ENCODE assay signal across 12 mouse cellular contexts in genomic region chr7:43796355-43796754, GRCm38 (mm10). TPM values are rescaled to one million over a fixed set of nuclear protein-coding genes. Genes with fewer than 3 reads are reported as not detected.
DNase-seq lines count a peak whose midpoint lies in the region; ATAC-seq lines count a peak whose summit lies in the region.
"Had no signal": no experiment of that assay in that cellular context is flagged by ENCODE, and none has a peak within 500 bp of the region (broad histone marks: within the 10 kb centered on the region; RNA-seq: fewer than 3 reads in every experiment).

No protein-coding gene starts in this region.

- H3K4me2 ChIP-seq in kidney, embryonic 14.5 days (replicated peaks; ENCODE audit: low read depth, low read length), result peak overlapping the region; percentile 68
- peak overlapping the region; percentile 77 for H3K4me2 ChIP-seq in hindbrain, embryonic 14.5 days (replicated peaks)
- peak overlapping the region; percentile 78 for H3K4me2 ChIP-seq in midbrain, embryonic 13.5 days (replicated peaks)

- H3K36me3 ChIP-seq in kidney, embryonic 14.5 days (ENCODE audit: control insufficient read depth, insufficient read depth, low read length), result no peaks in the 10 kb centered on the region
- no peaks in the 10 kb centered on the region for H3K36me3 ChIP-seq in embryonic facial prominence, embryonic 10.5 days (replicated peaks)
- H3K36me3 ChIP-seq in hindbrain, embryonic 14.5 days (replicated peaks; ENCODE audit: control insufficient read depth, insufficient read depth), result no peaks in the 10 kb centered on the region
- no peaks in the 10 kb centered on the region for H3K36me3 ChIP-seq in midbrain, embryonic 13.5 days
- H3K36me3 ChIP-seq: G1E had no signal

- H3K9ac ChIP-seq in kidney, embryonic 14.5 days (ENCODE audit: low read depth, low read length), result peak overlapping the region; percentile 45; the same call in 1 of the 2 replicates
- peak overlapping the region; percentile 61 for H3K9ac ChIP-seq in hindbrain, embryonic 14.5 days
- 0 out of 2 replicates have a peak overlapping the region, but pooled peaks have one; percentile 51 for H3K9ac ChIP-seq in midbrain, embryonic 13.5 days (replicated peaks)

- ATAC-seq in kidney, embryonic 14.5 days (ENCODE audit: low FRiP score, low TSS enrichment), result 0 out of 2 replicates have a peak, but pooled peaks have one; percentile 30
- ATAC-seq in hindbrain, embryonic 14.5 days (ENCODE audit: low FRiP score), result no peak
- 0 out of 2 replicates have a peak, but pooled peaks have one; percentile 3 for ATAC-seq in midbrain, embryonic 13.5 days

- 7% methylated on average over 8 of the region's 8 CpGs for WGBS in kidney, embryonic 14.5 days
- WGBS in embryonic facial prominence, embryonic 10.5 days, result 9% methylated on average over 8 of the region's 8 CpGs
- 7% methylated on average over 8 of the region's 8 CpGs for WGBS in hindbrain, embryonic 14.5 days
- 9% methylated on average over 8 of the region's 8 CpGs for WGBS in midbrain, embryonic 13.5 days

- DNase-seq in kidney, postnatal 25 days, result no peak
- no peak for DNase-seq in embryonic facial prominence, embryonic 10.5 days (ENCODE audit: low spot score)
- no peak for DNase-seq in hindbrain, embryonic 14.5 days (ENCODE audit: low spot score)
- no peak for DNase-seq in testis, postnatal 14 days (ENCODE audit: low spot score)
- no peak for DNase-seq in layer of hippocampus, postnatal 36 days
- DNase-seq in thymus, postnatal 14 days, result no peak
- DNase-seq: cerebellum, postnatal 25 days; kidney, postnatal 10 days had no signal

- H3K27ac ChIP-seq in kidney, embryonic 14.5 days (ENCODE audit: low read depth, low read length), result no peak overlapping the region
- H3K27ac ChIP-seq in embryonic facial prominence, embryonic 10.5 days (replicated peaks), result no peak overlapping the region
- no peak overlapping the region for H3K27ac ChIP-seq in hindbrain, embryonic 14.5 days
- H3K27ac ChIP-seq in midbrain, embryonic 13.5 days, result no peak overlapping the region

- peaks cover 7% of the 10 kb centered on the region; the same call in 1 of the 2 replicates for H3K27me3 ChIP-seq in kidney, embryonic 14.5 days (ENCODE audit: control insufficient read depth, insufficient read depth, low read length)
- H3K27me3 ChIP-seq in embryonic facial prominence, embryonic 10.5 days (replicated peaks; ENCODE audit: low read depth, poor library complexity, severe bottlenecking), result peaks cover 37% of the 10 kb centered on the region
- H3K27me3 ChIP-seq in hindbrain, embryonic 14.5 days (ENCODE audit: control insufficient read depth, insufficient read depth, low read length), result peaks cover 42% of the 10 kb centered on the region
- peaks cover 45% of the 10 kb centered on the region for H3K27me3 ChIP-seq in midbrain, embryonic 13.5 days

- H3K9me3 ChIP-seq in kidney, embryonic 14.5 days (ENCODE audit: control insufficient read depth, low read length), result no peaks in the 10 kb centered on the region
- no peaks in the 10 kb centered on the region for H3K9me3 ChIP-seq in embryonic facial prominence, embryonic 10.5 days
- H3K9me3 ChIP-seq in hindbrain, embryonic 14.5 days (ENCODE audit: control insufficient read depth, low read length), result no peaks in the 10 kb centered on the region
- H3K9me3 ChIP-seq in midbrain, embryonic 13.5 days, result no peaks in the 10 kb centered on the region
- H3K9me3 ChIP-seq: G1E had no signal

- H3K4me3 ChIP-seq in kidney, embryonic 14.5 days (ENCODE audit: low read length), result peak overlapping the region; percentile 58
- peak overlapping the region; percentile 67 for H3K4me3 ChIP-seq in embryonic facial prominence, embryonic 10.5 days
- H3K4me3 ChIP-seq in hindbrain, embryonic 14.5 days (replicated peaks; ENCODE audit: low read length), result peak overlapping the region; percentile 46
- H3K4me3 ChIP-seq in midbrain, embryonic 13.5 days (replicated peaks), result peak overlapping the region; percentile 49

- peaks cover 10% of the 10 kb centered on the region for H3K4me1 ChIP-seq in kidney, embryonic 14.5 days (ENCODE audit: control insufficient read depth, insufficient read depth, low read length)
- peaks cover 20% of the 10 kb centered on the region for H3K4me1 ChIP-seq in embryonic facial prominence, embryonic 10.5 days
- H3K4me1 ChIP-seq in hindbrain, embryonic 14.5 days (replicated peaks; ENCODE audit: control insufficient read depth, insufficient read depth, low read length), result peaks cover 10% of the 10 kb centered on the region
- H3K4me1 ChIP-seq in midbrain, embryonic 13.5 days (replicated peaks), result peaks cover 17% of the 10 kb centered on the region

RNA-seq across cellular contexts. Expression of gene Klk8, which starts 1.0 kb away (rescaled TPM):
- 38.2 and 43.5 TPM in 2 replicates for polyA plus RNA-seq in kidney, embryonic 14.5 days (2014; fragmentation: Nextera tagmentation; extraction: Ambion mirVana)
- polyA plus RNA-seq in embryonic facial prominence, embryonic 10.5 days (2016; fragmentation: Nextera tagmentation; extraction: Ambion mirVana), result 17.5 and 17.9 TPM in 2 replicates
- polyA plus RNA-seq in hindbrain, embryonic 14.5 days (2014; fragmentation: Nextera tagmentation; extraction: Ambion mirVana), result 12.1 and 12.5 TPM in 2 replicates
- polyA plus RNA-seq in midbrain, embryonic 13.5 days (2015; fragmentation: Nextera tagmentation; extraction: Ambion mirVana), result 4.5 and 4.9 TPM in 2 replicates
- total RNA-seq in layer of hippocampus, postnatal 36 days (2021), result 10 to 100 TPM; 25.4 to 31.7 TPM
- total RNA-seq: G1E had no signal
- polyA plus RNA-seq: G1E had no signal

RNA-seq across cellular contexts. Expression of gene Klk9, which starts 4.7 kb away (rescaled TPM):
- 0.26 TPM in 1 of 2 replicates, not detected in the other for polyA plus RNA-seq in kidney, embryonic 14.5 days (2014; fragmentation: Nextera tagmentation; extraction: Ambion mirVana)
- polyA plus RNA-seq in embryonic facial prominence, embryonic 10.5 days (2016; fragmentation: Nextera tagmentation; extraction: Ambion mirVana), result 0.10 and 0.16 TPM in 2 replicates
- polyA plus RNA-seq in hindbrain, embryonic 14.5 days (2014; fragmentation: Nextera tagmentation; extraction: Ambion mirVana), result not detected in 2 replicates
- polyA plus RNA-seq in midbrain, embryonic 13.5 days (2015; fragmentation: Nextera tagmentation; extraction: Ambion mirVana), result 0.13 and 0.20 TPM in 2 replicates
- total RNA-seq in layer of hippocampus, postnatal 36 days (2021), result not detected
- total RNA-seq: G1E; neutrophil, adult 5-6 weeks had no signal
- polyA plus RNA-seq: G1E had no signal

RNA-seq across cellular contexts. Expression of gene Klk7, which starts 14.7 kb away (rescaled TPM):
- polyA plus RNA-seq in kidney, embryonic 14.5 days (2014; fragmentation: Nextera tagmentation; extraction: Ambion mirVana), result 0.13 TPM in 1 of 2 replicates, not detected in the other
- not detected in 2 replicates for polyA plus RNA-seq in embryonic facial prominence, embryonic 10.5 days (2016; fragmentation: Nextera tagmentation; extraction: Ambion mirVana)
- not detected in 2 replicates for polyA plus RNA-seq in hindbrain, embryonic 14.5 days (2014; fragmentation: Nextera tagmentation; extraction: Ambion mirVana)
- polyA plus RNA-seq in midbrain, embryonic 13.5 days (2015; fragmentation: Nextera tagmentation; extraction: Ambion mirVana), result not detected in 2 replicates
- total RNA-seq in layer of hippocampus, postnatal 36 days (2021), result under 1 TPM; 0.38 to 0.47 TPM
- total RNA-seq: neutrophil, adult 5-6 weeks had no signal
- polyA plus RNA-seq: G1E had no signal

RNA-seq across cellular contexts. Expression of gene Klk10, which starts 15.5 kb away (rescaled TPM):
- polyA plus RNA-seq in kidney, embryonic 14.5 days (2014; fragmentation: Nextera tagmentation; extraction: Ambion mirVana), result 0.41 and 1.3 TPM in 2 replicates
- 0.25 and 0.39 TPM in 2 replicates for polyA plus RNA-seq in embryonic facial prominence, embryonic 10.5 days (2016; fragmentation: Nextera tagmentation; extraction: Ambion mirVana)
- not detected in 2 replicates for polyA plus RNA-seq in hindbrain, embryonic 14.5 days (2014; fragmentation: Nextera tagmentation; extraction: Ambion mirVana)
- not detected in 2 replicates for polyA plus RNA-seq in midbrain, embryonic 13.5 days (2015; fragmentation: Nextera tagmentation; extraction: Ambion mirVana)
- under 1 TPM; 0.83 to 1.00 TPM for total RNA-seq in layer of hippocampus, postnatal 36 days (2021)
- total RNA-seq: G1E had no signal
- polyA plus RNA-seq: G1E had no signal

RNA-seq across cellular contexts. Expression of gene Klk11, which starts 22.0 kb away (rescaled TPM):
- 0.27 TPM in 1 of 2 replicates, not detected in the other for polyA plus RNA-seq in kidney, embryonic 14.5 days (2014; fragmentation: Nextera tagmentation; extraction: Ambion mirVana)
- polyA plus RNA-seq in embryonic facial prominence, embryonic 10.5 days (2016; fragmentation: Nextera tagmentation; extraction: Ambion mirVana), result 0.11 TPM in 1 of 2 replicates, not detected in the other
- polyA plus RNA-seq in hindbrain, embryonic 14.5 days (2014; fragmentation: Nextera tagmentation; extraction: Ambion mirVana), result not detected in 2 replicates
- not detected in 2 replicates for polyA plus RNA-seq in midbrain, embryonic 13.5 days (2015; fragmentation: Nextera tagmentation; extraction: Ambion mirVana)
- total RNA-seq in layer of hippocampus, postnatal 36 days (2021), result not detected
- total RNA-seq: G1E; neutrophil, adult 5-6 weeks had no signal
- polyA plus RNA-seq: G1E had no signal
